Mouse (Mus musculus): ENCODE data around the gene Denr. TPM values are rescaled to one million over a fixed set of nuclear protein-coding genes. Genes with fewer than 3 reads are reported as not detected.

Denr gene
- polyA plus RNA-seq, 1 experiment from 2014 or later = 143 TPM

DNA sequence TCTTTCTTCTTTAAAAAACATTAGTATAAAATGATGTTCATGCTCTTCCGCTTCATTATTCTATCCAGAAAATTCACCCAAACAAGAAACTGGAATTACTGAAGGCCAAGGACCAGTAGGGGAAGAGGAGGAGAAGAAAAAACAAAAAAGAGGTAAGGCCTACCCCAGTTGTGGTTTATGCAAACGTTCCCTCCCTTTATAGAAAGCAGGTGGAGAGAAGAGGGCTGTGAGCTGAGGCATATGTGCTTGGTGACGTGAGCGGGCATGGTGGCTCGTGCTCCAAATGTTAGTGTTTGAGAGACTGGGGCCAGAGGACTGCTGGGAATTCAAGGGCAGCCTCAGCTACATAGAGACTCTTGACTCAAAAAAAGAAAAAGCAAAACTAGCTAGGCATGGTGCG, 15.1 kb downstream of the Denr start:
- peaks cover 91% of the 10 kb centered on the region for H3K36me3 ChIP-seq
- H3K4me2 ChIP-seq (replicated peaks) = no peak overlapping the region
- H3K9me3 ChIP-seq = no peaks in the 10 kb centered on the region
- 90% methylated on average over 6 of the region's 6 CpGs for WGBS
- no peaks in the 10 kb centered on the region for H3K27me3 ChIP-seq
- H3K9ac ChIP-seq (replicated peaks) = no peak overlapping the region
- H3K4me3 ChIP-seq = no peak overlapping the region
- H3K4me1 ChIP-seq = no peaks in the 10 kb centered on the region
- no peak for ATAC-seq (replicated peaks)
- no peak overlapping the region for H3K27ac ChIP-seq (replicated peaks)

DNA sequence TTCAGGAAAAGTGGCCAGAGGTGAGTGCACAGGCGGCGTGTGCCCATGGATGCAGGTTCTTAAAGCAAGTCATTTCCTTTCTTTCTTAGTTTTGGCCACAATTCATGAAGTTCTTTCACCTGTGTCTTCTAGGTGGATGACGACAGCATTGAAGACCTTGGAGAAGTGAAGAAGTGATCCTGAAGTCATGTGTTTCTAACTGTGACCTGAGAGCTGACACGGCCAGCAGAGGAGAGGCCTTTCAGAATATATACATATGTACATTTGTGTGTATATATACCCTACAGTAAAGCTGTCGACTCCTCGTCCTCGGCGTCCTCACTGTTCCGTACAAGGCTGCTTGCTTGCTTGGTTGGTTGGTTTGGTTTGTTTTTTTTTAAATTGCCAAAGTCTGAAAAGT, 20.1 kb downstream of the Denr start, which contains the start of gene Gm43518:
Gene Gm43518, plus strand, starts transcription at position 301 of the 400 bp plus-strand sequence.
- Histone ChIP-seq H3K27ac (replicated peaks) (no peak within 1 kb of the TSS), H3K9ac (replicated peaks) (no peak within 1 kb of the TSS), H3K4me3 (no peak within 1 kb of the TSS), H3K9me3 (no peaks in the 10 kb centered on the region), H3K27me3 (no peaks in the 10 kb centered on the region), H3K36me3 (peaks cover 62% of the 10 kb centered on the region), H3K4me1 (peaks cover 7% of the 10 kb centered on the region), H3K4me2 (replicated peaks) (no peak within 1 kb of the TSS)
- WGBS = 93% methylated on average over 9 of the region's 9 CpGs
- ATAC-seq (replicated peaks) = no peak

DNA sequence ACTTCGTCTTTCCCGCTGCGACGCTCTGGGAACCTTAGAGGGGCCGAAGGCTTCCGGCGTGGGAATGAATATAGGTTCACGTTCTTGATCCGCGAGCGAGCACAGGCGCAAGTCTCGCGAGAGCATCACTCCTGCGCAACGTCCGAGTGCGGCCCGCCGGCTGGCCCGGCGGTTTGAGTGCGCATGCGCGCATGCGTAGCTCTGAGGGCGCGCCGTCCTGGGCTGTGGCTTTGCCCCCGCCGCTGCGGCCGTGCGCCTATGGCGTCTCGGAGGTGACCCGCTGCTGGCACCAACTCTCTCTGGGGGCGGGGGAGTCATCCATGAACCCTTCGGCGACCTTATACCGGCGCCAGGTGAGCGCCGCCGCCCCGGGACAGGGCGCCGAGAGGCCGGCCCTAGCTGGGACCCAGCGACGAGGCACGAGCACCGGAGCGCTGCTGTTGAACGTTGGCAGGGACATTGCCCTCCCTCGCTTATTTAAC, 23.6 kb downstream of the Denr start, which contains the start of gene Ccdc62:
Gene Ccdc62, plus strand, starts transcription at position 172 of the 482 bp plus-strand sequence.
- Histone ChIP-seq H3K27ac (replicated peaks) (peak within 1 kb of the TSS; percentile 90), H3K9ac (replicated peaks) (peak within 1 kb of the TSS; percentile 86), H3K4me2 (replicated peaks) (peak within 1 kb of the TSS; percentile 64), H3K9me3 (no peaks in the 10 kb centered on the region), H3K4me1 (peaks cover 7% of the 10 kb centered on the region), H3K27me3 (no peaks in the 10 kb centered on the region), H3K36me3 (peaks cover 27% of the 10 kb centered on the region), H3K4me3 (peak within 1 kb of the TSS; percentile 61)
- ATAC-seq (replicated peaks) = peak; percentile 98
- under 1% methylated on average over 56 of the region's 56 CpGs for WGBS

DNA sequence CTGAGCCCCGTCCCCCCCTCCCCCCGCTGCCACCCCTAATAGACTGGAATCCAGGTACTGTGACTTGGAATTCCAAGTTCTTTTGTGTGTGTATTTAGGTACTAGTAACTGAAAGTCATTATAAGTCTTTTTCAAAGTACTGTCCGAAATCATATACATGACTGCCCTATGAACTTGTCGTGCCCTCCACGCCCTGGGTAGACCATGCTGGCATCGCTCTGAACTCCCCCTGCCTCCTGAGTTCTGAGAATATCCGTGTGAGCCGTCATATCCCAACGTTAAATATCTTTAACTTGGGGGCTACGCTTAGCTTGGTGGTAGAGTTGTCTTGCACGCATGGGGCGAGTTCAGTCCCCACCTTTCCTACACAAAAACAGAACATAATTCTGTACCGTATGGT, 24.2 kb downstream of the Denr start:
- Histone ChIP-seq H3K4me1 (peaks cover 7% of the 10 kb centered on the region), H3K9ac (replicated peaks) (peak overlapping the region; percentile 86; the same call in 1 of the 2 replicates), H3K4me2 (replicated peaks) (peak overlapping the region; percentile 64), H3K36me3 (peaks cover 22% of the 10 kb centered on the region), H3K27me3 (no peaks in the 10 kb centered on the region), H3K27ac (replicated peaks) (no peak overlapping the region), H3K9me3 (no peaks in the 10 kb centered on the region), H3K4me3 (peak overlapping the region; percentile 61)
- WGBS = 51% methylated on average over 13 of the region's 13 CpGs
- no peak for ATAC-seq (replicated peaks)

DNA sequence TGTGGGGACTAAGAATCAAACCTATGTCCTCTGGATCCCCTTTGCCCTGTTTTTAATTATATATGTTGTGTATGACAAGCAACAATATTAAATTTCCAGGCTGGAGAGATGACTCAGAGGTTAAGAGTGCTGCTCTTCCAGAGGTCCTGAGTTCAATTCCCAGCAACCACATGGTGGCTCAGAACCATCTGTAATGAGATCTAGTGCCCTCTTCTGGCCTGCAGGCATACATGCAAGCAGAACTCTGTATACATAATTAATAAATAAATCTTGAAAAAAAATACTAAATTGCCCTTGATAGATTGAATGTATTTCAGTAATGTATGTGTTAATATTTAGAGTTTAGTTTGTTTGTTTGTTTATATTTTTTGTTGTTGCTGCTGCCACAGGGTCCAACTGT, 26.0 kb downstream of the Denr start:
- Histone ChIP-seq H3K9ac (replicated peaks) (no peak overlapping the region), H3K27ac (replicated peaks) (no peak overlapping the region), H3K9me3 (no peaks in the 10 kb centered on the region), H3K4me1 (peaks cover 7% of the 10 kb centered on the region), H3K4me2 (replicated peaks) (no peak overlapping the region), H3K27me3 (no peaks in the 10 kb centered on the region), H3K4me3 (no peak overlapping the region), H3K36me3 (peaks cover 4% of the 10 kb centered on the region)
- ATAC-seq (replicated peaks) = no peak

DNA sequence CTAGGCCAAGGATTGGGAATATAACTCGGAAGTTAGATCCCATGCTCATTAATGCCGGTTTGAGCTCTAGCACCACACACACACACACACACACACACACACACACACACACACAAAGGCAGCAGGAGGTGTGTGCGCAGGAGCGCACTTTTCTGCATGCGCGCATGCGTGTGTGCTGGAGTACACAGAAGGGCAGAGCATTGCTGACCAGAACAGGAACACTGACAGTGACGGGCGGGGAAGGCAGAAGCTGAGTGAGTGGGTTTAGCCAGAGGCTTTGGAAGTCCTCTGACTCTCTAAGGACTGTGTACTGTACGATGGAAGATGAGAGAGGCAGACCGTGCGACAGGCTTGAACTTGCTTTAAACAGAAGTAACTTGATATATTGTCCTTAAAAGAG, 26.6 kb downstream of the Denr start:
- no peak for ATAC-seq (replicated peaks)
- Histone ChIP-seq H3K27me3 (no peaks in the 10 kb centered on the region), H3K4me2 (replicated peaks) (no peak overlapping the region), H3K36me3 (no peaks in the 10 kb centered on the region), H3K4me3 (no peak overlapping the region), H3K27ac (replicated peaks) (no peak overlapping the region), H3K4me1 (peaks cover 7% of the 10 kb centered on the region), H3K9me3 (no peaks in the 10 kb centered on the region), H3K9ac (replicated peaks) (no peak overlapping the region)
- 90% methylated on average over 12 of the region's 12 CpGs for WGBS

DNA sequence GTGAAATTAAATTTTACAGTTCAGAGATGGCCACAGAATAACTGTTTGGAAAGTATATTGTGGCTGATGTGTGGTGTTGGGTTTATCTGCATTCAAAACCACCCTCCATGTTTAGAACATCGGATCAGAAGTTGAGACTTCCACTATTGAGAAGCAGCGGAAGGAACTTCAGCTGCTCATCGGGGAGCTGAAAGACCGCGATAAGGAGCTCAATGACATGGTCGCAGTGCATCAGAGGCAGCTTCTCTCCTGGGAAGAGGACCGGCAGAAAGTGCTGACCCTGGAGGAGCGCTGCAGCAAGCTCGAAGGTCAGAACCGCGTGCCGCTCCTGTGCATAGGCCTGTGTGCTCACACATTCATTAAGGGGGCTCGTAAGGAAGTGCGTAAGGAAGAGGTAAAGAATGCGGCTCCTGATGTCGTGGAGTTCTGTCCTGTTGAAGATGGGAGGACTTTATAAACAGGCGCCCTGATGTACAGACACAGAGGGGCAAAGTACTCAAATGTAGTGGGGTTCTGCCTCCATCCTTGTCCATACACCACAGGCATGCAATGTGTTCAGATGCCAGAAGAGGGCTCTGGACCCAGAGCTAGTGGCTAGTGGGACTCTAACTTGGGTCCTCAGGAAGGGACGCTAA, 27.1 kb downstream of the Denr start:
- H3K27me3 ChIP-seq = no peaks in the 10 kb centered on the region
- no peak for ATAC-seq (replicated peaks)
- H3K4me2 ChIP-seq (replicated peaks) = no peak overlapping the region
- H3K4me3 ChIP-seq = no peak overlapping the region
- 37% methylated on average over 18 of the region's 18 CpGs for WGBS
- no peaks in the 10 kb centered on the region for H3K9me3 ChIP-seq
- H3K36me3 ChIP-seq = no peaks in the 10 kb centered on the region
- H3K9ac ChIP-seq (replicated peaks) = no peak overlapping the region
- H3K27ac ChIP-seq (replicated peaks) = no peak overlapping the region
- H3K4me1 ChIP-seq = peaks cover 7% of the 10 kb centered on the region

DNA sequence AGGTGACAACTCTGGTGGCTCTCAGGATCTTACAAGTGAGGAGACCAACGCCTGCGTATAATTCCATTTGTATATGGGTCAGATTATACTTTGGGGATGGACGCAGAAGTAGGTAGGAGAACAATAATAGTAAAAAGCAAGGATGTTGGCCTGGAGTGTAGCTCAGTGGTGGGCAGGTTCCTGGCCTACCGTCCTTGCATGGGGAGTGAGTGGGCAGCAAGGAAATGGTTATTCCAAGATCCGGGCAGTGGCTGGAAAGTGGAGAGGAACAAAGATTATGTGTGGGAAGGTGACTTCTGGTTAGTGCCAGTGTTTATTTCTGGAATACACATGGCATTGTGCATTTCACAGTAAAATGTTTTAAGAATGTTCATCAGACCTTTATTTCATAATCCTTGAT, 29.0 kb downstream of the Denr start:
- H3K9me3 ChIP-seq = no peaks in the 10 kb centered on the region
- H3K4me3 ChIP-seq = no peak overlapping the region
- no peaks in the 10 kb centered on the region for H3K36me3 ChIP-seq
- no peak overlapping the region for H3K27ac ChIP-seq (replicated peaks)
- no peak overlapping the region for H3K4me2 ChIP-seq (replicated peaks)
- 93% methylated on average over 5 of the region's 5 CpGs for WGBS
- H3K4me1 ChIP-seq = peaks cover 3% of the 10 kb centered on the region
- no peak overlapping the region for H3K9ac ChIP-seq (replicated peaks)
- no peak for ATAC-seq (replicated peaks)
- H3K27me3 ChIP-seq = no peaks in the 10 kb centered on the region

DNA sequence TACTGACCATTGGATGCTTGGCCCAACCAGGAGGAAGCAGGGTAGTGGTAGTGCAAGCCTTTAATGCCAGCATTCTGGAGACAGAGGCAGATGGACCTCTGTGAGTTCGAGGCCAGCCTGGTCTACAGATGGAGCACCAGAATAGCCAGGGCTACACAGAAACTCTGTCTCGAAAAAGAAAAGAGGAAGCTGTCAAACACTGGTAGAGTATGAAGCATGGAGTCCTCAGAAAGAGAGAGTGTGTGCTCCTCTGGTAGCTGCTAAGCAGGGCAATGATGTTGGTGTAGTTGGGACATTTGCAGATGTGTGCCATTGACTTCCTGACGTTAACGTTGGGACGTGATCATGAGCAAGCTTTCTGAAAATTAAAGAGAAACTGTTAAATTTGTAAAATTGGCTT, 31.5 kb downstream of the Denr start:
- no peak overlapping the region for H3K4me3 ChIP-seq
- H3K27me3 ChIP-seq = no peaks in the 10 kb centered on the region
- no peak overlapping the region for H3K9ac ChIP-seq (replicated peaks)
- no peak for ATAC-seq (replicated peaks)
- H3K36me3 ChIP-seq = no peaks in the 10 kb centered on the region
- H3K27ac ChIP-seq (replicated peaks) = no peak overlapping the region
- no peaks in the 10 kb centered on the region for H3K4me1 ChIP-seq
- no peaks in the 10 kb centered on the region for H3K9me3 ChIP-seq
- H3K4me2 ChIP-seq (replicated peaks) = no peak overlapping the region
- WGBS = 91% methylated on average over 5 of the region's 5 CpGs

DNA sequence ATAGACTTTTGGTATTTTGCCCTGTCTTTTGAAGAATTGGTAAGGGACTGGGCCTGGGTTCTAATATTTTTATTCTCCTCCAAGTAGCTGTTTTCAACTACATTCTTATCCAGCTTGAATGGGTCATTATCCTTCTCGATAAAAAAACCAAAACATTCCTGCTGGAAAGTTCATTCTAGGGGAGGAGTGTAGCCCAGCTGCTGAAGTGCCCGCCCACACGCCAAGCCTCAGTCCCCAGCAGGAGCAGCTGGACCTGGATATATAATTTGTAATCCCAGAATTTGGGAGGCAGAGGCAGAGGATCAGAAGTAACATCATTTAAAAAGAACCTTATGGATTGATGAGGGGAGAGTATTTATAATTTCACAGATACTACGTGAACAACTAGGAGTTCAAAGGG, 39.6 kb downstream of the Denr start:
- Histone ChIP-seq H3K9ac (replicated peaks) (no peak overlapping the region), H3K27me3 (no peaks in the 10 kb centered on the region), H3K4me1 (no peaks in the 10 kb centered on the region), H3K4me3 (no peak overlapping the region), H3K4me2 (replicated peaks) (no peak overlapping the region), H3K9me3 (no peaks in the 10 kb centered on the region), H3K36me3 (no peaks in the 10 kb centered on the region), H3K27ac (replicated peaks) (no peak overlapping the region)
- no peak for ATAC-seq (replicated peaks)
- WGBS = 54% methylated on average over 4 of the region's 4 CpGs

DNA sequence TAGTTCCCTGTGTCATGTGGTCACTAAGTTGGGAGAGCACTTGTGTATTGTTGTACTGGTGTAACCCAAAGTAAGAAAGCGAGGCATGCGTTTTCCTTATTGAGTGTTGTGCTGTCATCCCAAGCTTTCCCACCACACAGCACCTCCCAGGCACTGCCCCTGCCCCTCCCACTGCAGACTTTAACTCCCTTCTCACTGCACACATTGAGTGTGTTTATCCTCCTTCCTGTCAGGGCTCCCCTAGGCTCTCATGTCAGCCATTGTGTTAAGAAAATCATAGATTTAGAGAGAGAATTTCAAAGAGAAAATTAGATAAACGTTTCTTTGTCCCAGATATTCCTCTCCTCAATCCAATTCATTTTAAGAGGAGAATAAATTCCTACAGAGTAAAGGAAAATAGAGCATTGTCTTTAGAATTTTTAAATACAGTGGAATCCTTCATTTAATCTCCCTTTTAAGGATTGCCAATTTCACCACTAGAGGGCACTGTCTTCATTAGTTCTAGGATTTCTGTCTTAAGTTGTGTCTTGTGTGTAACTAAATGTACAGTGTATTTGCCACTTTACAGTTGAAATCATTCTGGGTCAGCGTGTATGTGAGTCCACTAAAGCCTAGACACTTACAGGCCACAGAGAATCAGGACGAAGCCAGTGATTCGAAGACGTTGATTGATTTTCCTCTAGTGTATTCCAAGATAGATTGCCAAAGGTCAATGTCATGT, 40.2 kb downstream of the Denr start:
- H3K9me3 ChIP-seq = no peaks in the 10 kb centered on the region
- no peak for ATAC-seq (replicated peaks)
- H3K4me2 ChIP-seq (replicated peaks) = no peak overlapping the region
- H3K9ac ChIP-seq (replicated peaks) = no peak overlapping the region
- H3K27me3 ChIP-seq = no peaks in the 10 kb centered on the region
- H3K4me1 ChIP-seq = no peaks in the 10 kb centered on the region
- no peak overlapping the region for H3K27ac ChIP-seq (replicated peaks)
- H3K4me3 ChIP-seq = no peak overlapping the region
- no peaks in the 10 kb centered on the region for H3K36me3 ChIP-seq
- 51% methylated on average over 7 of the region's 7 CpGs for WGBS

DNA sequence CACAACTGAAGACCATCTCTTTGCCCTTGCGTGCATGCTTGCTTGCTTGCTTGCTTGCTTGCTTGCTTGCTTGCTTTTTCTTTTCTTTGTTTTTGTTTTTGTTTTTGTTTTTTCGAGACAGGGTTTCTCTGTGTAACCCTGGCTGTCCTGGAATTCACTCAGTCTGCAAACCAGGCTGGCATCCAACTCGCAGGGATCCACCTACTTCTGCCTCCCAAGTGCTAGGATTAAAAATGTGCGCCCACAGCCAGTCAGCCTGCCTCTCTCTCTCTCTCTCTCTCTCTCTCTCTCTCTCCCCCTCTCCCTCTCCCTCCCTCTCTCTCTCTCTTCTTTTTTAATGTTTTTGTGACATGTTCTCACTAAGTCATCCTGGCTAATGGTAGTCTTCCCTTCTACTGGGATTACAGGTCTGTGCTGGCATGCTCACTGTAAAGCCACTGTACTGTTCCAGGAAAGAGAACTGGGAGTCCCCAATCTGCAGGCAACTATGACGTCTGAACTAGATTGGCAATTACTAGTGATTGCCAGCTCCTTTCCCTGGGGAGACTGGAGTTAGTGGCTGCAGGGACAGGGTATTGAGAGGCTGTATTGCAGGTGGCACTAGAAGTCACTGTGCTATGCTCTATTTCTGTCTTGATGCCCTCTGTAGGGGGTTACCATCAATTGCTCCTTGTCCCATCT, 45.5 kb downstream of the Denr start:
- Histone ChIP-seq H3K27ac (replicated peaks) (no peak overlapping the region), H3K4me1 (no peaks in the 10 kb centered on the region), H3K36me3 (no peaks in the 10 kb centered on the region), H3K9ac (replicated peaks) (no peak overlapping the region), H3K4me3 (no peak overlapping the region), H3K27me3 (no peaks in the 10 kb centered on the region), H3K9me3 (no peaks in the 10 kb centered on the region), H3K4me2 (replicated peaks) (no peak overlapping the region)
- 59% methylated on average over 4 of the region's 5 CpGs for WGBS
- ATAC-seq (replicated peaks) = no peak

Data from forebrain, embryonic 15.5 days (tissue).